ENCODE assay signal across 9 mouse cellular contexts in genomic region chr12:71809550-71809949, GRCm38 (mm10).
"Had no signal": no experiment of that assay in that cellular context is flagged by ENCODE, and none has a peak within 500 bp of the region (broad histone marks: within the 10 kb centered on the region; RNA-seq: fewer than 3 reads in every experiment).

No protein-coding gene starts in this region.

- H3K27ac ChIP-seq: kidney, embryonic 15.5 days; limb, embryonic 12.5 days; midbrain, embryonic 13.5 days had no signal

- DNase-seq: kidney, adult 2 months; kidney, postnatal 25 days; lung, postnatal 36 days; right cerebral cortex, postnatal 14 days; thymus, postnatal 4 days had no signal

- H3K4me1 ChIP-seq: limb, embryonic 12.5 days; midbrain, embryonic 13.5 days had no signal

- H3K4me3 ChIP-seq: kidney, embryonic 15.5 days; limb, embryonic 12.5 days; midbrain, embryonic 13.5 days had no signal

- ATAC-seq: lung, postnatal 0 days; midbrain, embryonic 13.5 days had no signal

- H3K27me3 ChIP-seq: kidney, embryonic 15.5 days; limb, embryonic 12.5 days; midbrain, embryonic 13.5 days had no signal

- H3K9ac ChIP-seq: kidney, embryonic 15.5 days; limb, embryonic 12.5 days; midbrain, embryonic 13.5 days had no signal

- H3K4me2 ChIP-seq: kidney, embryonic 15.5 days; limb, embryonic 12.5 days; midbrain, embryonic 13.5 days had no signal

- H3K9me3 ChIP-seq: kidney, embryonic 15.5 days; limb, embryonic 12.5 days; midbrain, embryonic 13.5 days had no signal

- H3K36me3 ChIP-seq: kidney, embryonic 15.5 days; limb, embryonic 12.5 days; midbrain, embryonic 13.5 days had no signal
